Mouse (Mus musculus): ENCODE data around the gene Glo1. TPM values are rescaled to one million over a fixed set of nuclear protein-coding genes. Genes with fewer than 3 reads are reported as not detected.

Glo1 gene
- polyA plus RNA-seq, 1 experiment from 2014 or later: 157 TPM

DNA sequence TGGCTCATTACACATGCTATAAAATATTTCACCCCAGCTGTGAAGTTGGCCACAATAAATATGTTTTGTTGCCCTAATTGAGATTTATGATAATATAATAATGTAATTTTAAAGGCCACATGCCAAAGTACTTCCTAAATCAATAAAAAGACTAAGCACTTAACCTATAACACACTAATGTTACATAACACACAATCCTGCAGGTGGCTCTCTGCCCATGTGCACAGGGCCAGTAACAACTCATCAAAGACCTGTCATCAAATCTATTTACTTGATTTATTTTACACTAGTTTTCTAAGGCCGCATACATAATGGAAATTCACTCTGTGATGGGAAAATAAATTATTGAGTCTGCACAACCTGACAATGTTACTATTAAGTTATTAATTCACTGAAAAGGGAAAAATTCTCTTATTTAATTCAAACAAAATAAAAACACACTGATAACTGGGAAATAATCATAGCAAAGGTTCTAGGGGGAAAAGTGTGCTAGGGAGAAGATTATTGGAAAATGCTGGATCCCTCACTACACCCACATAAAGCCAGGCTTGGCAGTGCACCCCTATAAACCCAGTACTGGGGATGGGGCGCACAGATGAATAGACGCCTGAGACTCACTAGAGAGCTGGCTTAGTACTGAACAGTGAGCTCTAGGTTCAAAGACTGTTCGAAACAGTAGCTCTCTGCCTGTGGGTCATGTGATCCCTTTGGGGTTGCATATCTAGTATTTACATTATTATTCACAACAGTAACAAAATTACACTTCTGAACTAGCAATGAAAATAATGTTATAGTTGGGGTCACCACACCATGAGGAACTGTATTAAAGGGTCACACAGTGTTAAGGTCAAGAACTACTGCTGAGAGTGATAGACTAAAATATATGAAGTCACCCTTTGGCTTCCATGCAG, 73.4 kb downstream of the Glo1 start:
- 83% methylated on average over 4 of the region's 4 CpGs for WGBS
- Histone ChIP-seq H3K27me3 (no peaks in the 10 kb centered on the region), H3K36me3 (no peaks in the 10 kb centered on the region), H3K4me1 (replicated peaks) (peaks cover 16% of the 10 kb centered on the region), H3K27ac (replicated peaks) (no peak overlapping the region), H3K9me3 (no peaks in the 10 kb centered on the region), H3K4me2 (no peak overlapping the region), H3K4me3 (no peak overlapping the region), H3K9ac (no peak overlapping the region)
- no peak for ATAC-seq (ENCODE audit: low read depth)

DNA sequence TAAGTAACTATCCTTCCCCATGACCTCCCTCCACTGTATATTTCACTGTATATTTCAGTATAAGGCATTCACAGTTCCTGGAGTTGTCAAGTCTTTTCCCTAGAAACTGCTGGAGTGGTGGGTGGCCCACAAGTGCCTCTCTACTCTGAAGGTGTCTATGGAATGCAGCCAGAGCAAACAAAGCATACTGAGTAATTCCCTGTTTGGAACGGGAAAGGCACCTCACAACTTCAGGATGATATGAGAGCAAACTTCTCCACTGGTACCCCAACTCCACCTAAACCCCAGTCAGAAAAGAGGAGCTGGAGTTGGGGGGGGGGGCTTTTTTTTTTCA, 75.9 kb downstream of the Glo1 start:
- H3K27ac ChIP-seq (replicated peaks): no peak overlapping the region
- no peaks in the 10 kb centered on the region for H3K9me3 ChIP-seq
- peaks cover 28% of the 10 kb centered on the region for H3K4me1 ChIP-seq (replicated peaks)
- H3K27me3 ChIP-seq: no peaks in the 10 kb centered on the region
- H3K4me2 ChIP-seq: no peak overlapping the region
- no peak overlapping the region for H3K9ac ChIP-seq
- WGBS: 43% methylated on average over 1 of the region's 1 CpGs
- H3K4me3 ChIP-seq: no peak overlapping the region
- H3K36me3 ChIP-seq: no peaks in the 10 kb centered on the region
- ATAC-seq (ENCODE audit: low read depth): no peak

GRCm38 (mm10) chr17:30549899-30550773, 76.5 kb downstream of the Glo1 start:
- Histone ChIP-seq H3K27ac (replicated peaks) (no peak overlapping the region), H3K27me3 (no peaks in the 10 kb centered on the region), H3K9ac (no peak overlapping the region), H3K4me3 (no peak overlapping the region), H3K4me2 (no peak overlapping the region), H3K9me3 (no peaks in the 10 kb centered on the region), H3K4me1 (replicated peaks) (peaks cover 28% of the 10 kb centered on the region), H3K36me3 (no peaks in the 10 kb centered on the region)
- 55% methylated on average over 9 of the region's 9 CpGs for WGBS
- no peak for ATAC-seq (ENCODE audit: low read depth)

GRCm38 (mm10) chr17:30539098-30539497, 87.6 kb downstream of the Glo1 start:
- H3K9ac ChIP-seq: no peak overlapping the region
- peaks cover 51% of the 10 kb centered on the region for H3K4me1 ChIP-seq (replicated peaks)
- H3K4me3 ChIP-seq: no peak overlapping the region
- H3K27ac ChIP-seq (replicated peaks): no peak overlapping the region
- 45% methylated on average over 8 of the region's 8 CpGs for WGBS
- no peaks in the 10 kb centered on the region for H3K9me3 ChIP-seq
- no peak overlapping the region for H3K4me2 ChIP-seq
- no peak for ATAC-seq (ENCODE audit: low read depth)
- no peaks in the 10 kb centered on the region for H3K36me3 ChIP-seq
- H3K27me3 ChIP-seq: no peaks in the 10 kb centered on the region

DNA sequence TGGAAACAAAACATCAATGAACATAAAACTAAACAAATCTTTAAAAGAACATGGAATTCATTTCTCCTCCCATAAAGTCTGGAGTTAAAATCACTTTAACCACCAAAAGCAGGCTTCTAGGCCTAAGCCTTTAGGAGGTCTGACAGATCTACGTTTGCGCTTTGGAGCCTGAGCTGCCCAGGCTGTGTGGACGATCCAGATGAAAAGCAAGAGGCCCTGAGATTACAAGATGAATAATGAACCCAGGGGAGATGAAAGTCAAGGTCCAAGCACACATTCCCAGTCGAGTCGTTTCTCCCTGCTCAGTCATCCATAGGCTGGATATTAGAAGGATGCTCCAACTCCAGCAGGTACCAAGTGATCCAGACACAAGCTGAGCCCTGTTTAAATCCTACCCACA, 90.0 kb downstream of the Glo1 start:
- Histone ChIP-seq H3K36me3 (no peaks in the 10 kb centered on the region), H3K27me3 (no peaks in the 10 kb centered on the region), H3K4me3 (no peak overlapping the region), H3K4me1 (replicated peaks) (peaks cover 38% of the 10 kb centered on the region), H3K4me2 (no peak overlapping the region), H3K27ac (replicated peaks) (no peak overlapping the region), H3K9ac (no peak overlapping the region), H3K9me3 (no peaks in the 10 kb centered on the region)
- ATAC-seq (ENCODE audit: low read depth): no peak
- WGBS: 53% methylated on average over 5 of the region's 5 CpGs

Other genes with a start within 250 kb of the Glo1 start
- 122 and 126 TPM in 2 replicates for gene Btbd9, start 50.4 kb downstream of the Glo1 start, polyA plus RNA-seq (2015; fragmentation: Nextera tagmentation; extraction: Ambion mirVana)
- 1.2 and 1.5 TPM in 2 replicates for gene Dnah8, start 2.5 kb downstream of the Glo1 start, polyA plus RNA-seq (2015; fragmentation: Nextera tagmentation; extraction: Ambion mirVana)

All from neural tube, embryonic 13.5 days (tissue).